ENCODE assay signal across 20 mouse cellular contexts in genomic region chr13:60136962-60137361, GRCm38 (mm10).
"Had no signal": no experiment of that assay in that cellular context is flagged by ENCODE, and none has a peak within 500 bp of the region (broad histone marks: within the 10 kb centered on the region; RNA-seq: fewer than 3 reads in every experiment).

No protein-coding gene starts in this region.

- H3K9me3 ChIP-seq: lung, embryonic 15.5 days; midbrain, embryonic 10.5 days; midbrain, embryonic 12.5 days; neural tube, embryonic 13.5 days; neural tube, embryonic 15.5 days had no signal

- DNase-seq: liver, postnatal 0 days; lung, adult 2 months; lung, postnatal 10 days; lung, postnatal 4 days; midbrain, embryonic 14.5 days; retina, postnatal 1 day; right cerebral cortex, adult 18-20 months; right cerebral cortex, postnatal 25 days; right cerebral cortex, postnatal 4 days; spleen, adult 18-20 months; thymus, adult 2 months; thymus, postnatal 25 days; thymus, postnatal 4 days had no signal

- H3K4me3 ChIP-seq: lung, embryonic 15.5 days; midbrain, embryonic 10.5 days; midbrain, embryonic 12.5 days; myocyte; neural tube, embryonic 13.5 days; neural tube, embryonic 15.5 days had no signal

- H3K27me3 ChIP-seq: lung, embryonic 15.5 days; neural tube, embryonic 15.5 days had no signal

- H3K9ac ChIP-seq: liver, postnatal 0 days; lung, embryonic 15.5 days; midbrain, embryonic 12.5 days; neural tube, embryonic 13.5 days; neural tube, embryonic 15.5 days had no signal

- H3K4me2 ChIP-seq: lung, embryonic 15.5 days; midbrain, embryonic 12.5 days; neural tube, embryonic 13.5 days; neural tube, embryonic 15.5 days had no signal

- ATAC-seq: liver, postnatal 0 days; midbrain, embryonic 16.5 days had no signal

- H3K36me3 ChIP-seq: lung, embryonic 15.5 days; midbrain, embryonic 10.5 days; midbrain, embryonic 12.5 days; neural tube, embryonic 13.5 days; neural tube, embryonic 15.5 days had no signal

- H3K27ac ChIP-seq: lung, embryonic 15.5 days; midbrain, embryonic 10.5 days; midbrain, embryonic 12.5 days; neural tube, embryonic 13.5 days; neural tube, embryonic 15.5 days had no signal

- H3K4me1 ChIP-seq: lung, embryonic 15.5 days had no signal
